Mouse (Mus musculus): Measurements from ENCODE around the gene Hecw2.

The Hecw2 gene

GRCm38 (mm10) chr1:53838182-53838859 lies 356.6 kb downstream of the Hecw2 start:
- no peak for DNase-seq (ENCODE audit: low spot score in 2 of 2)

GRCm38 (mm10) chr1:53830286-53830685 lies 364.7 kb downstream of the Hecw2 start:
- DNase-seq (ENCODE audit: low spot score in 2 of 2): peak in 1 of 2 experiments; percentile 32

- DNase-seq (ENCODE audit: low spot score in 2 of 2): peak in 1 of 2 experiments; percentile 45
These were observed 365.9 kb downstream of the Hecw2 start for GRCm38 (mm10) chr1:53829089-53829488.

GRCm38 (mm10) chr1:53824446-53825337 lies 370.3 kb downstream of the Hecw2 start:
- DNase-seq (ENCODE audit: low spot score in 2 of 2): peak in 1 of 2 experiments; percentile 55

- peak; percentile 53 to 68 for DNase-seq (ENCODE audit: low spot score in 2 of 2)
These were observed 371.1 kb downstream of the Hecw2 start for GRCm38 (mm10) chr1:53823687-53824445.

GRCm38 (mm10) chr1:53821983-53822382 lies 373.0 kb downstream of the Hecw2 start:
- peak in 1 of 2 experiments; percentile 41 for DNase-seq (ENCODE audit: low spot score in 2 of 2)

GRCm38 (mm10) chr1:53820041-53820632 lies 374.8 kb downstream of the Hecw2 start:
- DNase-seq (ENCODE audit: low spot score in 2 of 2): peak in 1 of 2 experiments; percentile 37

- DNase-seq (ENCODE audit: low spot score in 2 of 2): peak in 1 of 2 experiments; percentile 37
These were observed 376.7 kb downstream of the Hecw2 start for GRCm38 (mm10) chr1:53818072-53818862.

- DNase-seq (ENCODE audit: low spot score in 2 of 2): peak in 1 of 2 experiments; percentile 53
These were observed 378.6 kb downstream of the Hecw2 start for GRCm38 (mm10) chr1:53816353-53816752.

GRCm38 (mm10) chr1:53814077-53814705 lies 380.8 kb downstream of the Hecw2 start:
- peak in 1 of 2 experiments; percentile 34 for DNase-seq (ENCODE audit: low spot score in 2 of 2)

GRCm38 (mm10) chr1:53811919-53812318 lies 383.0 kb downstream of the Hecw2 start:
- DNase-seq (ENCODE audit: low spot score in 2 of 2): no peak

- peak in 1 of 2 experiments; percentile 15 for DNase-seq (ENCODE audit: low spot score in 2 of 2)
These were observed 386.7 kb downstream of the Hecw2 start for GRCm38 (mm10) chr1:53808229-53808628.

GRCm38 (mm10) chr1:53797811-53798210 lies 397.2 kb downstream of the Hecw2 start:
- DNase-seq (ENCODE audit: low spot score in 2 of 2): no peak

- DNase-seq (ENCODE audit: low spot score in 2 of 2): no peak
These were observed 397.9 kb downstream of the Hecw2 start for GRCm38 (mm10) chr1:53797074-53797473.

GRCm38 (mm10) chr1:53796271-53796670 lies 398.7 kb downstream of the Hecw2 start:
- DNase-seq (ENCODE audit: low spot score in 2 of 2): no peak

GRCm38 (mm10) chr1:53795591-53795990 lies 399.4 kb downstream of the Hecw2 start:
- no peak for DNase-seq (ENCODE audit: low spot score in 2 of 2)

- no peak for DNase-seq (ENCODE audit: low spot score in 2 of 2)
These were observed 399.9 kb downstream of the Hecw2 start for GRCm38 (mm10) chr1:53795081-53795480.

GRCm38 (mm10) chr1:53794279-53794678 lies 400.7 kb downstream of the Hecw2 start:
- DNase-seq (ENCODE audit: low spot score in 2 of 2): no peak

- DNase-seq (ENCODE audit: low spot score in 2 of 2): peak; percentile 66 to 74
These were observed 403.6 kb downstream of the Hecw2 start for GRCm38 (mm10) chr1:53791343-53791742.

All from spleen, postnatal 4 days (tissue).